Mouse (Mus musculus): ENCODE data around the gene Ddx19b. TPM values are rescaled to one million over a fixed set of nuclear protein-coding genes. Genes with fewer than 3 reads are reported as not detected.
A peak's percentile ranks its signal among the peaks of the same experiment; 100 is the strongest.

The Ddx19b gene
- total and polyA plus RNA-seq, 3 experiments = 3.2 to 10.3 (median 10.3) TPM

DNA sequence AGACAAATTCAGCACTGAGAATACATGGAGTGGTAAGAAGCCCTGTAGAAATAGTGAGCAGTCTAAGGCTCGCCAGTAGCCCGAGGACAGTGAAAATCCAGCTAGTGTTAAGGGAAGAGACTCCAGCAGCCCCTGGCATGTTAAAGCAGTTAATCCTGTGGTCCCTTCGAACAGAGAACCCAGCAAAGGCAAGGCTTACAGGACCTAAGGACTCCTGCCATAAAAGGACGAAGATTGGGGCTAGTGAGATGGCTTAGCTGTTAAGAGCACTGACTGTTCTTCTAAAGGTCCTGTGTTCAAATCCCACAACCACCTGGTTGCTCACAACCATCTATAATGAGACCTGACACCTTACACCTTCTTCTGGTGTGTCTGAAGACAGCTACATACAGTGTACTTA lies 34.8 kb upstream of the Ddx19b start:
- 61% methylated on average over 4 of the region's 4 CpGs for WGBS
- Histone ChIP-seq H3K27ac (no peak overlapping the region), H3K36me3 (ENCODE audit: control insufficient read depth, insufficient read depth, low read length) (no peaks in the 10 kb centered on the region), H3K9ac (ENCODE audit: low read depth, low read length) (no peak overlapping the region), H3K4me3 (no peak overlapping the region), H3K79me2 (replicated peaks; ENCODE audit: control insufficient read depth, insufficient read depth, low read length) (no peaks in the 10 kb centered on the region), H3K27me3 (ENCODE audit: control insufficient read depth, insufficient read depth, low read length) (no peaks in the 10 kb centered on the region), H3K4me1 (ENCODE audit: control insufficient read depth, insufficient read depth, low read length) (no peaks in the 10 kb centered on the region)
- DNase-seq = no peak
- TF ChIP-seq EP300 (IDR thresholded peaks at IDR 0.05; ENCODE audit: insufficient read depth, low read depth, low read length) (no peak), POLR2A (IDR thresholded peaks at IDR 0.05; ENCODE audit: insufficient read depth, low read depth, low read length) (no peak), CTCF (IDR thresholded peaks at IDR 0.05) (no peak)
- intact Hi-C loops (cut with DNase I) = no loop called here

DNA sequence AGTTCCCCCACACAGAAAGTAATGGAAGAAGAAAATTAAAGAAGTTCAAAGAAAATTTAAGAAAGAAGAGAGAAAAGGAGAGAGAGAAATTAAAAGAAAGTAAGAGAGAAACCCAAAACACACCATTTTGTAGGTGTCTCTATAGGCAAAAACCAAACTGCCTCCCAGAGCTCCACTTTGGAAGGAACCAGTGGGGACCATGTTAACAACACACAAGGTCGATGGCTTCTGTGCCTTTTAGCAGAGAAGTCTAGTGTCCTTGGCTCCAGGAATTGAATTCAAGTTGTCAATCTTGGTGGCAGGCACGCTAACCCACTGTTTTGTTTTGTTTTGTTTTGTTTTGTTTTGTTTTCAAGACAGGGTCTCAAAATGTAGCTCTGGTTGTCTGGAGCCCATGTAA lies 31.3 kb upstream of the Ddx19b start:
- intact Hi-C loops (cut with DNase I) = no loop called here

GRCm38 (mm10) chr8:111062072-111062757 lies 30.7 kb upstream of the Ddx19b start:
- H3K9ac ChIP-seq (ENCODE audit: low read depth, low read length) = peak overlapping the region; percentile 40
- no peaks in the 10 kb centered on the region for H3K36me3 ChIP-seq (ENCODE audit: control insufficient read depth, insufficient read depth, low read length)
- intact Hi-C loops (cut with DNase I) = no loop called here
- H3K4me3 ChIP-seq = peak overlapping the region; percentile 43
- WGBS = 2% methylated on average over 27 of the region's 27 CpGs
- peak; percentile 87 to 91 for DNase-seq
- H3K79me2 ChIP-seq (replicated peaks; ENCODE audit: control insufficient read depth, insufficient read depth, low read length) = no peaks in the 10 kb centered on the region
- no peaks in the 10 kb centered on the region for H3K4me1 ChIP-seq (ENCODE audit: control insufficient read depth, insufficient read depth, low read length)
- no peaks in the 10 kb centered on the region for H3K27me3 ChIP-seq (ENCODE audit: control insufficient read depth, insufficient read depth, low read length)
- 0 out of 2 replicates have a peak overlapping the region, but pooled peaks have one; percentile 7 for H3K27ac ChIP-seq
- TF ChIP-seq CTCF (IDR thresholded peaks at IDR 0.05) (no peak), EP300 (IDR thresholded peaks at IDR 0.05; ENCODE audit: insufficient read depth, low read depth, low read length) (peak; percentile 66; the same call in 1 of the 2 replicates), POLR2A (IDR thresholded peaks at IDR 0.05; ENCODE audit: insufficient read depth, low read depth, low read length) (no peak)

More for the DNA sequence above, 31.3 kb upstream of the Ddx19b start:
- TF ChIP-seq EP300 (IDR thresholded peaks at IDR 0.05; ENCODE audit: insufficient read depth, low read depth, low read length) = no peak
- TF ChIP-seq POLR2A (IDR thresholded peaks at IDR 0.05; ENCODE audit: insufficient read depth, low read depth, low read length) = no peak
- no peak for TF ChIP-seq CTCF (IDR thresholded peaks at IDR 0.05)
- Histone ChIP-seq H3K27ac (no peak overlapping the region), H3K9ac (ENCODE audit: low read depth, low read length) (no peak overlapping the region), H3K27me3 (ENCODE audit: control insufficient read depth, insufficient read depth, low read length) (no peaks in the 10 kb centered on the region), H3K4me1 (ENCODE audit: control insufficient read depth, insufficient read depth, low read length) (no peaks in the 10 kb centered on the region), H3K36me3 (ENCODE audit: control insufficient read depth, insufficient read depth, low read length) (no peaks in the 10 kb centered on the region), H3K79me2 (replicated peaks; ENCODE audit: control insufficient read depth, insufficient read depth, low read length) (no peaks in the 10 kb centered on the region), H3K4me3 (no peak overlapping the region; the same call in 1 of the 2 replicates)
- no peak for DNase-seq
- 67% methylated on average over 2 of the region's 2 CpGs for WGBS

DNA sequence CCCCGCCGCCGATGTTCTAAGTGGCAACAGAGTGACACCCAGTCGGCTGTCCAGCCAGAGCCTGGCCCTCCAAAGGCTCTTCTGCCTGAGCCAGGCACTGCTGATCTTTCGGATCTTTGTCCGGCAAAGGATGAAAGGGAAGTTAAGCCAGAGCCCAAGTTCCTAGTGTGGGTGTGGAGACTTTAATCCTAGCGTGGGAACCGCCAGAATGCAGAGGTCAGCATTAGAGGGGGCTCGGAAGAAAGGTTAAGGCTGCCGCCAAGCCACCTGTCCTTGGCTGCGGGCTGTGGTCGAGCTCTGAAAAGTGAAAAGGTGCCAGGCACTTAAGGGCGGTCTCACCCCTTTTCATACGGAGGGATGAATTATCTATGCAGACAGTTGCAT lies 30.1 kb upstream of the Ddx19b start:
- intact Hi-C loops (cut with DNase I) = no loop called here
- TF ChIP-seq CTCF (IDR thresholded peaks at IDR 0.05) (no peak), POLR2A (IDR thresholded peaks at IDR 0.05; ENCODE audit: insufficient read depth, low read depth, low read length) (no peak), EP300 (IDR thresholded peaks at IDR 0.05; ENCODE audit: insufficient read depth, low read depth, low read length) (no peak)
- Histone ChIP-seq H3K36me3 (ENCODE audit: control insufficient read depth, insufficient read depth, low read length) (no peaks in the 10 kb centered on the region), H3K4me1 (ENCODE audit: control insufficient read depth, insufficient read depth, low read length) (no peaks in the 10 kb centered on the region), H3K79me2 (replicated peaks; ENCODE audit: control insufficient read depth, insufficient read depth, low read length) (no peaks in the 10 kb centered on the region), H3K9ac (ENCODE audit: low read depth, low read length) (peak overlapping the region; percentile 40), H3K27ac (no peak overlapping the region), H3K4me3 (peak overlapping the region; percentile 43), H3K27me3 (ENCODE audit: control insufficient read depth, insufficient read depth, low read length) (no peaks in the 10 kb centered on the region)
- peak in 1 of 2 experiments; percentile 31 for DNase-seq
- WGBS = 3% methylated on average over 14 of the region's 14 CpGs

GRCm38 (mm10) chr8:111058946-111059572 lies 27.5 kb upstream of the Ddx19b start:
- H3K27ac ChIP-seq = no peak overlapping the region
- H3K36me3 ChIP-seq (ENCODE audit: control insufficient read depth, insufficient read depth, low read length) = no peaks in the 10 kb centered on the region
- no peak overlapping the region for H3K4me3 ChIP-seq
- no peaks in the 10 kb centered on the region for H3K4me1 ChIP-seq (ENCODE audit: control insufficient read depth, insufficient read depth, low read length)
- no peak overlapping the region for H3K9ac ChIP-seq (ENCODE audit: low read depth, low read length)
- intact Hi-C loops (cut with DNase I) = no loop called here
- 75% methylated on average over 2 of the region's 2 CpGs for WGBS
- H3K27me3 ChIP-seq (ENCODE audit: control insufficient read depth, insufficient read depth, low read length) = no peaks in the 10 kb centered on the region
- no peak for TF ChIP-seq EP300 (IDR thresholded peaks at IDR 0.05; ENCODE audit: insufficient read depth, low read depth, low read length)
- TF ChIP-seq POLR2A (IDR thresholded peaks at IDR 0.05; ENCODE audit: insufficient read depth, low read depth, low read length) = no peak
- no peak for TF ChIP-seq CTCF (IDR thresholded peaks at IDR 0.05)
- H3K79me2 ChIP-seq (replicated peaks; ENCODE audit: control insufficient read depth, insufficient read depth, low read length) = no peaks in the 10 kb centered on the region
- DNase-seq = no peak
